Mouse (Mus musculus): ENCODE results near the gene Astn2. TPM values are rescaled to one million over a fixed set of nuclear protein-coding genes. Genes with fewer than 3 reads are reported as not detected.

Gene Astn2
- total and polyA plus RNA-seq, 3 experiments = not detected

- Histone ChIP-seq H3K79me2 (ENCODE audit: control insufficient read depth, insufficient read depth, low read length, poor library complexity) (no peaks in the 10 kb centered on the region), H3K9me3 (replicated peaks; ENCODE audit: insufficient read depth, low read length) (no peaks in the 10 kb centered on the region), H3K27me3 (ENCODE audit: control insufficient read depth in 1 of 2, insufficient read depth in 2 of 2, low read length in 2 of 2) (no peaks in the 10 kb centered on the region), H3K27ac (ENCODE audit: control insufficient read depth, low read depth, low read length) (no peak overlapping the region), H3K4me3 (ENCODE audit: control insufficient read depth in 1 of 2, insufficient read depth in 1 of 2, low read depth in 2 of 2, low read length in 2 of 2) (no peak overlapping the region), H3K4me1 (ENCODE audit: control insufficient read depth in 1 of 2, insufficient read depth in 2 of 2, low read length in 2 of 2) (no peaks in the 10 kb centered on the region), H3K9ac (ENCODE audit: control insufficient read depth, low read depth, low read length, poor library complexity, severe bottlenecking) (no peak overlapping the region), H3K36me3 (ENCODE audit: control insufficient read depth in 1 of 2, insufficient read depth in 2 of 2, low read length in 2 of 2) (no peaks in the 10 kb centered on the region)
- TF ChIP-seq SIN3A (IDR thresholded peaks at IDR 0.05; ENCODE audit: low read length) = no peak
- no peak for TF ChIP-seq ETS1 (IDR thresholded peaks at IDR 0.05; ENCODE audit: low read depth, low read length)
- no peak for TF ChIP-seq MAFK (IDR thresholded peaks at IDR 0.05; ENCODE audit: borderline replicate concordance, low read depth, low read length)
- TF ChIP-seq CHD2 (IDR thresholded peaks at IDR 0.05; ENCODE audit: low read length) = no peak
- no peak for TF ChIP-seq GATA1 (IDR thresholded peaks at IDR 0.05; ENCODE audit: low read depth, low read length)
- TF ChIP-seq MEF2A (IDR thresholded peaks at IDR 0.05; ENCODE audit: extremely low read depth, insufficient replicate concordance, low read depth, low read length, poor library complexity, severe bottlenecking) = no peak
- TF ChIP-seq ELF1 (IDR thresholded peaks at IDR 0.05; ENCODE audit: low read depth, low read length) = no peak
- no peak for TF ChIP-seq MAZ (IDR thresholded peaks at IDR 0.05; ENCODE audit: low read depth, low read length)
- no peak for TF ChIP-seq NRF1 (IDR thresholded peaks at IDR 0.05; ENCODE audit: insufficient read depth, low read depth, low read length, poor library complexity, severe bottlenecking)
- TF ChIP-seq ZC3H11A (IDR thresholded peaks at IDR 0.05; ENCODE audit: low read depth, low read length) = no peak
- no peak for TF ChIP-seq USF1 (IDR thresholded peaks at IDR 0.05; ENCODE audit: low read depth, low read length)
- TF ChIP-seq ZKSCAN1 (IDR thresholded peaks at IDR 0.05; ENCODE audit: low read depth, low read length) = no peak
- no peak for TF ChIP-seq CTCF (IDR thresholded peaks at IDR 0.05 in 2 of 3, conservative IDR thresholded peaks at IDR 0.05 in 1 of 3; ENCODE audit: control insufficient read depth in 1 of 3, insufficient read depth in 1 of 3, low read depth in 2 of 3, low read length in 3 of 3, poor library complexity in 1 of 3, severe bottlenecking in 1 of 3)
- TF ChIP-seq RAD21 (IDR thresholded peaks at IDR 0.05; ENCODE audit: low read depth, low read length) = no peak
- TF ChIP-seq TCF12 (IDR thresholded peaks at IDR 0.05; ENCODE audit: low read depth, low read length) = no peak
- TF ChIP-seq MXI1 (IDR thresholded peaks at IDR 0.05; ENCODE audit: low read depth, low read length) = no peak
- TF ChIP-seq NELFE (IDR thresholded peaks at IDR 0.05; ENCODE audit: low read depth, low read length) = no peak
- TF ChIP-seq MAX (IDR thresholded peaks at IDR 0.05; ENCODE audit: low read length) = no peak
- TF ChIP-seq TAL1 (IDR thresholded peaks at IDR 0.05; ENCODE audit: low read length) = no peak
- DNase-seq (ENCODE audit: low read depth, low spot score) = peak; percentile 1
These were observed 421.5 kb downstream of the Astn2 start for GRCm38 (mm10) chr4:65982882-65983281.

- Histone ChIP-seq H3K27ac (ENCODE audit: control insufficient read depth, low read depth, low read length) (no peak overlapping the region), H3K9me3 (replicated peaks; ENCODE audit: insufficient read depth, low read length) (no peaks in the 10 kb centered on the region), H3K79me2 (ENCODE audit: control insufficient read depth, insufficient read depth, low read length, poor library complexity) (no peaks in the 10 kb centered on the region), H3K4me3 (ENCODE audit: control insufficient read depth in 1 of 2, insufficient read depth in 1 of 2, low read depth in 2 of 2, low read length in 2 of 2) (no peak overlapping the region), H3K27me3 (ENCODE audit: control insufficient read depth in 1 of 2, insufficient read depth in 2 of 2, low read length in 2 of 2) (no peaks in the 10 kb centered on the region), H3K4me1 (ENCODE audit: control insufficient read depth in 1 of 2, insufficient read depth in 2 of 2, low read length in 2 of 2) (no peaks in the 10 kb centered on the region), H3K9ac (ENCODE audit: control insufficient read depth, low read depth, low read length, poor library complexity, severe bottlenecking) (no peak overlapping the region), H3K36me3 (ENCODE audit: control insufficient read depth in 1 of 2, insufficient read depth in 2 of 2, low read length in 2 of 2) (no peaks in the 10 kb centered on the region)
- no peak for DNase-seq (ENCODE audit: low read depth, low spot score)
- TF ChIP-seq TBP (IDR thresholded peaks at IDR 0.05; ENCODE audit: low read depth, low read length) = no peak
- TF ChIP-seq RAD21 (IDR thresholded peaks at IDR 0.05; ENCODE audit: low read depth, low read length) = no peak
- TF ChIP-seq MYB (IDR thresholded peaks at IDR 0.05; ENCODE audit: low read depth, low read length) = no peak
- no peak for TF ChIP-seq POLR2AphosphoS5 (IDR thresholded peaks at IDR 0.05; ENCODE audit: borderline replicate concordance, low read depth, low read length)
- no peak for TF ChIP-seq E2F4 (IDR thresholded peaks at IDR 0.05; ENCODE audit: borderline replicate concordance, low read depth, low read length)
- TF ChIP-seq RCOR1 (IDR thresholded peaks at IDR 0.05; ENCODE audit: low read depth, low read length) = no peak
- TF ChIP-seq POLR2A (IDR thresholded peaks at IDR 0.05; ENCODE audit: control insufficient read depth in 1 of 2, insufficient read depth in 1 of 2, low read depth in 1 of 2, low read length in 2 of 2, poor library complexity in 1 of 2) = no peak
- TF ChIP-seq POLR2AphosphoS2 (IDR thresholded peaks at IDR 0.05; ENCODE audit: low read length) = no peak
These were observed 428.2 kb downstream of the Astn2 start for GRCm38 (mm10) chr4:65976251-65976650.

All from MEL (cell line).